Mouse (Mus musculus): ENCODE data around the gene Lap3.

The Lap3 gene

DNA sequence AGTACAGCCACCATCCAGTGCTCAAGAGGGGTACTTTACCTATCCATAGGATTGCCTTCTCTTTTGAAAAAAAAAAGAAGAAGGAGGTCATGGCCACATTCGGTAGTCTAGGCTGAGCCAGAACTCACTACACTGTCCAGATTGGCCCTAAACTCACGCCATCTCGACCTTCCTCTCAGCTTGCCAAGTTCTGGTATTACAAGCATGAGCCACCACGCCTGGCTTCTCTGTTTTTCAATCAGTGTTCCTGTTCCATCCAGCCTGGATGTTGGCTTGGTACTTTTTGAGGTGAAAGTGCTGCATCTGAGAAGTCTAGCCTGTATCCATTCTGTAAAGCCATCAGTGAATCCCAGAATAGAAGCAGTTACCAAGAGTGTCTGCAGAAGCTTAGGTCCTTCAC, 3.3 kb downstream of the Lap3 start:
- DNase-seq = no peak

DNA sequence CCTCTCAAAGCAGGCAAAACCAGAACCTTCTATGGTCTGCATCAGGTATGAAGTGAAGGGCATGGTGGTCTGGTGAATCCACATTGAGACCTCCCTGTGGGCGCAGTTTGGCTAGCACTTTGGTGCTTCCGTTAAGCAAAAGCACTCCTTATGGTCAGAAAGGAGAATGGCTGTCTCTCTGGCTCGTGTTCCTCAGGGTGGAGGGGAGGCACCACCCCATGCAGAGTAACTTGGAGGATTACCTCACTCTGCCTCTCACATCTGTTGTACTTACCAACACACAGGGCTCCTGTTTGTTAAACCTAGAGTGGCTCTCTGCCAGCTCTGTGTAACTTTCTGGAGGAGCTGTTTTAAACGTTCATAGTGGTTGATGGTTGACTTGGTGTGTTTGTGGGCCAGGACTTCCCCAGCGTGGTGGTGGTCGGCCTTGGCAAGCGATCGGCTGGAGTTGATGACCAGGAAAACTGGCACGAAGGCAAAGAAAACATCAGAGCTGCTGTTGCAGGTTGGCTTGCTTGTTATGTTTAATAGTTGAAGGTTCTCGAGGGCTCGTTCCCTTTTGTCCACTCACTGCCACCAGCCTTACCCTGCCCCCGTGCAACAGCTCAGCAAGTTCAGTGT, 3.9 kb downstream of the Lap3 start:
- no peak for DNase-seq

DNA sequence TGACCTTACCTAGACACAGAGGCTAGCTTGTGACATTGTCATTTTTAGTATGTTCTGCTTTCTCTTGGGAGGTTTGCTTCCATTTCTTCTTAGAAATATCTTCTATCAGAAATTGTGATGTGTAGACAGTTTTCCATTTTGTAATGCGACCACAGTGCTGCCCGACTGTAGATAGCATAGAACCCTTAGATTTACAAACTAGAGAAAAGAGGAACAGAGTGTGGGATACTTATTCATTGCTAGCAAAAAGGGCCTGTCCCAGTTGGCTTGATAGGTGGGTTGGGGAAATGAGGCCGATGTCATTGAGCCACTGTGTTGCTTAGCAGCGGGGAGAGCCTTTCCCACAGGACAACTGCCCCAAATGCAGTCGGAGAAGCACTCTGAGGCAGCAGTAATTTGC, 4.4 kb downstream of the Lap3 start:
- DNase-seq = no peak

DNA sequence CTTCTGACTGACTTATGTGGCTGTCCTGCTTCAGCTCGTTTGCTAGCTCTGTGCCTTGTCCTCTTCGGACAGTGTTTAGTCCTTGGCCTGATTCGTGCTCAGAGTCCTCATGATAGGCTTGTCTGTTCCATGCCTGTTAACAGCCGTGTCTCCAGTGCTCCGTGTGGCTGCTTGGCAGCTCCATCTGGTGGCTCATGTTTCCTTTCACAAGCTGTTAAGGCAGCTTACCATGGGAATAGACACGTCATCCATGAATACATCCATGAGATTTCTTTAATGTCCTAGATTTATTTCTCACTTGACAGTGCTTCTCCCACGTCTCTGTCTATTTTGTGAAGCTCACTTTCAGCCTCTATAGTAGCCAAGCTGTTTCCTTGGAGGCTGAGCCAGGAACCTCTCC, 16.9 kb downstream of the Lap3 start:
- DNase-seq = no peak

DNA sequence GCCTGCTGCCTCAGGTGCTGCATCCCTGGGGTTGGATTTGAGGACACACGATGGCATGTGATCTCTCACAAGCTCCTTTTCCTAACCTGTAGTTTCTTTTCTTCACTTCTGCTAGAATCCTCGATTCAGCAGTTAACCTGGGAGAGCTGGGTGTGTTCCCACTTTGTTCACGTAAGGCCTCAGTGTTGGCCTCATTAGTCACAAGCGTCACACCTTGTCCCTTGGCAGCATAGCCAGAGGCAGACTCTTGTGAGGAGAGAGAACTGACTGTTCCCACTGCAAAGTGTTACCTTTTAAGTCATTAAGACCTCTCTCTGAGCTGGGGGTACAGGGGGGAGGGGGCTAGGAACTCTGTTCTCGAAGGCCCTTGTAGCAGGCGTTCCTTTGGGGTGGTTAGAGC, 19.7 kb downstream of the Lap3 start:
- no peak for DNase-seq

DNA sequence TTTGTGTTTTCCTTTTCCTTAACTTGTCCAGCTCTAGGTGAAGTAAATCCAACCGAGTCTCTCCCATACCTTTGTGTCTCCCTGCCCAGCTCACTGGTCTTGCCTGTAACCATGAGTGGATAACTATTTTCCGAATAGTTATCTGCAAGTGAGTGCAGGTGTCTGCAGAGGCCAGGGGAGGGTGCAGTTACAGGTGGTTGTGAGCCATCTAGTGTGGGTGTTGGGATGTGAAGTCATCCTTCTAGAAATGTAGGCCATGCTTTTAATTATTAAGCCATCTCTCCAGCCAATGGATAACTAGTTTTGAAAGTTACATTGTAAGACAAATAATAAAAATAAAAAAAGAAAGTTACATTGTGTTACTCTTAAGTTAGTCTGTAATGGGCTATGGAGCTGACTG, 20.3 kb downstream of the Lap3 start:
- DNase-seq = no peak

DNA sequence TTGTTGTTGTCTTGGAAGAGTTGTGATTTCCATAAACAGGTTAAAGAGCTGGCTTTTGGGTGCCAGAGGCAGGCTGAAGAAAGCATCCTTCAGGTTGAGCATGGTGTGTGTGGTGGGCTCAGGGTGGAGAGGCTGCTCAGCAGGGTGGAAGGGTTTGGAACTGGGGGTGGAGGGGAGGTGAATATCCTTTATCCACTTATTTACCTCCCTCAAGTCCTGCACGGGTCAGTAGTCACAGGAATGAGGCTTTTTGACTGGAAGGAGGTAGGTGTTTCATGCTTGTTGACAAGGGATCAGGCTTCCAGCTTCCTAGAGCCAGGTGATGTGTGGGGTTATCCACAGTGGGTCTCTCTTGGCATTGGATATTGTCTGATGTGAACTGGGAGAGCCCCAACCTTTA, 21.4 kb downstream of the Lap3 start:
- DNase-seq = no peak

DNA sequence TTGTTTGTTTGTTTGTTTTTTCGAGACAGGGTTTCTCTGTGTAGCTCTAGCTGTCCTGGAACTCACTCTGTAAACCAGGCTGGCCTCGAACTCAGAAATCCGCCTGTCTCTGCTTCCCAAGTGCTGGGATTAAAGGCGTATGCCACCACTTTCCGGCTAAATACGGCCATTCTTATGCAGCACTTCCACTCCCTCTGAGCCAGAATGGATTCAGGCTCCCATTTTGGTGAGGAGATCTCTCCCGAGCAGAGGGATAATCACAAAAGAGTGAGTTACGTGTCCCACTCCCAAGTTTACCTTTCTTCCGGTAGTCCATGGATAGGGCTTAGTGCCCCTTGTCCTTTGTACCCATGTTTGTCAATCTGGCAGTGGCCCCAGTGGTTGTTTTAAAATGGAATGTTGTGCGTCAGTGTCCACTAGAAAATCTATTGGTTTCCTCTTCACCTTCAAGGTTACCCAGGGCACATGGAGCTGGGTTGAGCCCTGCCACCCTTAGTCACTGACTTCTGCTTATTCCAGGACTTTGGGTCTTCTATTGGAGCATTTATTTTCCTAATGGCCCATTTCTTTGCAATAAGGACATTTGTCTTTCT, 22.1 kb downstream of the Lap3 start:
- DNase-seq = no peak

DNA sequence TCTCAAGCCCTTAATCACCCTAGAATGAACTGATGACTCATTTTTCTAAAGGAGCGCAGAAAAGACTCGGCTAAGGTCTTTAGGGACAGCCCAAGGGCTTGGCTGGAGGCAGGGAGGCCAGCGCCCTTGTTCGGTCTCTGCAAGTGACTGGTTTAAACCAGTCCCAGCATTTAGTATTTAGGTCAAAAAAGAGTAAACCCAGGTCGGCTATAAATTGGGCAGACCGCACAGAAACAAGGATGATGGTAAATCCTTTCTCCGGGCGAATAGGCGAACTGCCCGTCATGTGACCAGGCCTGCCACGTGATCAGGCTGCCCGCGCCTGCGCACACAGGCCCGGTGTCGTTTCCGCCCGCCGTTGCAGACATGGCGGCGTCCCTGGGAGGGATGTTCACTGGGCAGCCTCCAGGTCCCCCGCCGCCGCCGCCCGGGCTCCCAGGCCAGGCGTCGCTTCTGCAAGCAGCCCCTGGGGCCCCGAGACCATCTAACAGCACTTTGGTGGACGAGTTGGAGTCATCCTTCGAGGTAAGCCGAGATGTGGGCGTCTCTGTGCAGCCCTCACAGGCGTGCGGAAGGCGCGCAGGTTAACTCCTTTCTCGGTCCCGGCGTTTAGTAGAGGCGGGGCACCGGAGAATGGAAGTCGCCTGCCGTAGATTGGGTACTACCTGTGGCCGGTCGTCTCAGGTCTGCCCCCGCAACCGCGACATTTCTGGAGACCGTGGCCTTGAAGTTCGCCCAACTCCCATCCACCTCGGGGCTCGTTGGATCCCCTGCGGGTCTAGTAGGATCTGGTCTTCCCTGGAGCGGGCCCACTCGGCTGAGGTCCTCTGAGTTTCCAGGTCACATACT, 27.0 kb downstream of the Lap3 start, which contains the start of gene Med28:
TSS of gene Med28 (plus strand) at position 270 of the 849 bp plus-strand sequence.
- DNase-seq = peak; percentile 95

DNA sequence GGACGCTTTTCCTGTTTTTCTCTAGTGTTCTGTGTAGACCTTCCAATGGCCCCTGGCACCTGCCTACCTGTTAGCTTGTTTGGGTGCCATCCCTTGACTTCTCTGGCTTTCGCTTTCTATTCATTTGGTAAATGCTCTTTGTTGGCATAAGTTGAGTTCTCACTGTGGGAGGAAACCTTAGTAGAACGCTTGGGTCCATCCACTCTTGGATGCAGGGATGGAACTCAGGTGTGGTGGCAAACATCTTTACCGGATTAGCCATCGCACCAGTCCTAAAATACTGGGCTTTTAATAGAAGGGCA, 27.6 kb downstream of the Lap3 start:
- DNase-seq = no peak

DNA sequence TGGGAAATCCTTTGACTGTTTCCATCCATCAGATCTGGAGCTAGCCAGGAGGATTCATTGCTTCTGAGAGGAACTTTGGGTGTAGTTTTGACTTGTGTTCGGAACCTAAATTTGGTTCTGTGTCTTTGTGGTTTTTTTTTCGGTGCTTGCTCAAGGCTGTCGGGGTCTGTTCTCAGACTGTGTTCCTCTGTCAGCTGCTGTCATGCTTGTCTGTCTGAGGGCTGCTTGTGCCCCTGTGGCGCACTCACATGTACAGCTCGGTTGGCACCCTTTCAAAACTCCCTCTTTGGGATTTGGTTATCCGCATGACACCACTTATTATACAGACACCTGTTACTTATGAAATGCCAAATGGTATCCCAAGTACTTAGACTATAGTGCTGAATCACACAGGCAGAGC, 28.4 kb downstream of the Lap3 start:
- DNase-seq = no peak

DNA sequence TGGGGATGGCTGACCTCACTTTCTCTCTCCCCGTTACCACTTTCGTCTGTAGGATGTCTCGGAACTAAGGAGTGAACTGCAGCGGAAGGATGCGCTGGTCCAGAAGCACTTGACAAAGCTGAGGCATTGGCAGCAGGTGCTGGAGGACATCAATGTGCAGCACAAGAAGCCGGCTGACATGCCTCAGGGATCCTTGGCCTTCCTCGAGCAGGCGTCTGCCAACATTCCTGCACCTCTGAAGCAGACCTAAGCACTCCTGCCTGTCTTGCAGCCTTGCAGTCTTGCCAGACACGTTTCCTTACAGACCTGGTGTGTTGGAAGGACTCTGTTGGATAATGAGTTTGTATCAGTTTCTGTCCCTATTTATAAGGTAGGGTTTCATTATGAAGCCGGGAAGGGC, 31.9 kb downstream of the Lap3 start:
- DNase-seq = no peak

DNA sequence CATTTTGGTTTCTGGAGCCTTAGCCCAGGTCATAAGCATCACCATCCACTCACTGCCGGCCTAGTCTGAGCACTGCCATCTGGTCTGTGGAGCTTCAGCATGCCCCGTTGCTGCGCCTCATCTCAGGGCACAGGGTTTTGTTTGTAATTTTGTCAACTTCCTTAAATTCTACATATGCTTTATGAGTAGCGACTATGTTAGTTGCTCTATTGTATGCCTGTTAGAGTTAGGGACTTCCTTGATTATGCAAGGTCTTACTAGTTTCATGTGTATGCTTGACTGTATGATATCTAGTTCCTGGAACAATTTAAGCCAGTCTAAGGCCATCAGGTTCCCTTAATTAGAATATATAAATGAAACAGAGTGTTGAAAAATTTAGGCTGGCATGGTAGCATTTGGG, 33.2 kb downstream of the Lap3 start:
- no peak for DNase-seq

DNA sequence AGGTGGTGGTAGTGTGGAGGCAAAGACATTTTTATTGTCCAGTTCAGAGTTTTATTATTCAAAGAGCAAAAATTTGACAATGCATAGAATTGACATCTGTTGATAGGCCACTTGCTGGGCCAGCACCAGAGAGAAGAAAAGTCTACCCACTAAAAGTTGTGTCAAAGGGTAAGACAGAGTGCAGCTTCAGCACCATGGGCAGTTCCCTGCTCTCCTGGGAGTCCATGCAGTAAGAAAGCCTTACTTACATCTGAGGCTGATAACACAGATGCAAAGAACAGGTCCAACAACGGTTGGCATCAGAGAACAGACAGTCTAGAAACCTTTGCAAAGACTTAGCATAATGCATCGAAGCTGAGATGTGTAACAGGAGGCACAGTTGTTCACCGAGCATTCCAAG, 36.5 kb downstream of the Lap3 start:
- no peak for DNase-seq

DNA sequence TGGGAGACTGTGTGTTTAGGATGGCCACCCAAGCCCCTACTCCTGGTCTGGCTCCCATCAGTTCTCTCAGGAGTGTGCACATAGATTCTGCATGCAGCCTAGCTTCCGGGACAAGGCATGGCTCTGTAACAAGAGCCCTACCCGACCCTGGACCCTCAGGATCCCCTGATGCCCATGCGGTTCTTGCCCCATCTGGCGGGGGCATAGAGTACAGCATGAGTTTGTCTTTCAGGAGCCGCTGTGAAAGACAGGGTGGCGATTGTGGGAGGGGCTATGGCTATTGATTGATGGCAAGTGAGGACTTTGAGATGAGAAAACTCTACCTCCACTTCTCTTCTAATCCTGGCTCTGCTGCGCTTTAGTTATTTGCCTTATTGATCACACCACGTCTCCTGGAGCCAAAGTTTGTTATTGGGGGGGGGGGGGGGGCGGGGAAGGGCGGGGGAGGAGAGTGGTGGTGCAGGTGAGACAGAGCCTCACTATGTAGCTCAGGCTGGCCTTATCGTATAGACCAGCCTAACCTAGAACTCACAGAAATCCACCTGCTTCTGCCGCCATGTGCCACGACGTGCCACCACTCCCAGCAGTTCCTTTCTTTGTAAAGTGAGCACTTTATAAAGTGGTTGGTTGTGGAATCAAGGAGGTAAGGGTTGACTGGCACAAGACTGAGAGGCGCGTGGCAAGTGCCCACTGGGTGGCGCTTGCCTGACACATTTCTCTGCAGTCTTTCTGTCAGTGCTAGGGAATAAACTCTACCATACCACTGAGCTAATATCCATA, 41.3 kb downstream of the Lap3 start:
- DNase-seq = peak; percentile 76

DNA sequence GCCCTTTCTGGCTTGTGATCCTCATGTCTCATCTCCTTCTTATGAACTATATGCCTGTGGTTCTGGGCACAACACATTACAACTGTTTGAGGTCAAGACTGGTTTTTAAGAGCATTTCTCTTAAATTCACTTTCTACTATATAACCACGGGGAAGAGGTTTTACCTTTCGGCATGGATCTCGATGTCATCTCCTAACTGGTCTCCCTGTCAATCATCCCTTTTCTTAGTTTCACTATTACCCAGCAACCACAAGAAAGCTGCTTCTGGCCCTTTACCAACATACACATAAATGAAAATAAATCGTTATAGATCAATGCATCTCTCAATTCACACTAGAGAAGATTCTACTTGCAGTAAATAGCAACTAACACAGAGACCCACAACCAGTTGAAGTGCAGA, 42.0 kb downstream of the Lap3 start:
- no peak for DNase-seq

DNA sequence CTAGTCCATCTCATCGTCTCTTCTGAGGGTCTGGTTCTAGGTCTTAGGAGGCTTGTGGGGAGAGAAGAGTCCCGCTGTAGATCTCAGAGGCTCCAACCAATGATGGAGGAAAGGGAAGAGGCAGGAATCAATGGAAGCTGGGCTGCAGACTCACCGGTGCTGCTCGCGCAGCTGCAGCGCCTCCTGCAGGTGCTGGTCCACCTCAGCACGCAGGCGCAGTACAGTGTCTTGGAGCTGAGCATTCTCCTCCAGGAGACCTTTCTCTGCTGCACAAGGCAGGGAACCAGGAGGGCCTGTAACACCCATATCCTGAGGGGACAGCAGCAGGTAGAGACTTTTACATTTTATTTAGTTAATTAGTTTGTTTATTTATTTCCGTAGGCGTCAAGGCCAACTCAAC, 46.3 kb downstream of the Lap3 start:
- no peak for DNase-seq

DNA sequence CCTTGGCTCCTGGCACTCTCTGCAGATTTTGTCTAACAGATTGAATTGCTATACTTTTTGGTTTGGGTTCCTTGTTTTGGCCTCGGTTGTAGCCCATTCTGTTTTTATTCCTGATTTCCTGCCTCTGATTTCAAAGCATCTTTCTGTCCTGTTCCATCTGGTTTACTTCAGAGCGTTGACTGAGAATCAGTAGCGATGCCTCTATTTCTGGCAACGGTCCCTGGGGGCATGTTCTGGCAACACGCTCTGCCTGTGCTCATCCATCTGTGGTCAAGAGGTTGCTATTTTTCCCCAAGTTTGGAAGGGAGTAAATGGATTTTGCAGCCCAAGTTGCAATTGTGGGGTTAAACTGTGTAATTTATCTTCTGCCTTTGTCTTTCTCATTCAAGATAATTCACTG, 50.2 kb downstream of the Lap3 start:
- peak; percentile 78 for DNase-seq

DNA sequence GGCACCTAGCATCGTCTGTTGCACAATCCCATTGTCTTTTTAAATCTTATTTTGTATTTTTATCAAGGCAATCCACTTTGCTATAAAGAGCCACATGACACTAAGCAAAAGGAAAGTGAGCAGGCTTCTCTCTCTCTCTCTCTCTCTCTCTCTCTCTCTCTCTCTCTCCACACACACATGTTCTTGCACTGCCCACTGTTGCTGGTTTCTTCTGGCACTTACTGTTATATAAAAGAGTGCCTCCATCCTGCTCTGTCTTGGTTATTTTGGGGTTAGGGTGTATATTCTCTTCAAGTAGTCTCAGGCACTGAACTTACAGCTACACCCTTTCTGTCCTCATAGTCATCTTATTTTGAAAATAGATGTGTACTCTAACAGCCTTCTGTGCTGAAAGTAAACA, 56.4 kb downstream of the Lap3 start:
- DNase-seq = no peak
